Mouse (Mus musculus) retina, adult 2 months (tissue): ENCODE data around the gene Nab2.

Experiments used
- DNase-seq: peaks from one replicate; pipeline ENCODE4 v3.0.0-alpha.2; 2012; ENCODE audit warnings: low read depth, low spot score

Nab2 gene

GRCm38 (mm10) chr10:127668093-127669050 is at the start of gene Nab2:
Gene Nab2, minus strand, starts transcription at chr10:127668568.
- DNase-seq = no peak

GRCm38 (mm10) chr10:127712736-127713135 is 44.4 kb upstream of the Nab2 start:
- DNase-seq = no peak

GRCm38 (mm10) chr10:127710331-127710730 is 42.0 kb upstream of the Nab2 start:
- no peak for DNase-seq

- no peak for DNase-seq
Observed at GRCm38 (mm10) chr10:127708850-127709370, 40.5 kb upstream of the Nab2 start.

- DNase-seq = no peak
Observed at GRCm38 (mm10) chr10:127707721-127708120, 39.4 kb upstream of the Nab2 start.

- no peak for DNase-seq
Observed at GRCm38 (mm10) chr10:127705783-127706182, 37.4 kb upstream of the Nab2 start.

GRCm38 (mm10) chr10:127704766-127705220 is 36.4 kb upstream of the Nab2 start, which contains the start of gene Myo1a:
Gene Myo1a, plus strand, starts transcription at chr10:127705170.
- DNase-seq = no peak

GRCm38 (mm10) chr10:127704293-127704692 is 35.9 kb upstream of the Nab2 start:
- no peak for DNase-seq

GRCm38 (mm10) chr10:127703299-127703698 is 34.9 kb upstream of the Nab2 start:
- no peak for DNase-seq

- no peak for DNase-seq
Observed at GRCm38 (mm10) chr10:127698966-127699365, 30.6 kb upstream of the Nab2 start.

- no peak for DNase-seq
Observed at GRCm38 (mm10) chr10:127695775-127696174, 27.4 kb upstream of the Nab2 start.

GRCm38 (mm10) chr10:127694636-127695035 is 26.3 kb upstream of the Nab2 start:
- DNase-seq = no peak

- DNase-seq = no peak
Observed at GRCm38 (mm10) chr10:127691053-127691452, 22.7 kb upstream of the Nab2 start.

- no peak for DNase-seq
Observed at GRCm38 (mm10) chr10:127682886-127683285, 14.5 kb upstream of the Nab2 start.

- no peak for DNase-seq
Observed at GRCm38 (mm10) chr10:127679881-127680280, 11.5 kb upstream of the Nab2 start.

GRCm38 (mm10) chr10:127679208-127679607 is 10.8 kb upstream of the Nab2 start:
- no peak for DNase-seq

GRCm38 (mm10) chr10:127677591-127678336 is 9.4 kb upstream of the Nab2 start:
- no peak for DNase-seq

- DNase-seq = peak; percentile 96
Observed at GRCm38 (mm10) chr10:127676691-127677548, 8.6 kb upstream of the Nab2 start.

- DNase-seq = no peak
Observed at GRCm38 (mm10) chr10:127675859-127676398, 7.6 kb upstream of the Nab2 start.

- peak; percentile 80 for DNase-seq
Observed at GRCm38 (mm10) chr10:127674794-127675522, 6.6 kb upstream of the Nab2 start.
